Mouse (Mus musculus) kidney, adult 18-20 months (tissue): Measurements from ENCODE around the gene Uqcr10.
"Not testable (repeated sequence)": the region's sequence is repeated elsewhere in the genome, so short reads cannot be mapped to it uniquely, and the experiment has no call there.

Source experiments
- DNase-seq: peaks from one replicate; pipeline ENCODE4 v3.0.0; 2021

Gene Uqcr10

DNA sequence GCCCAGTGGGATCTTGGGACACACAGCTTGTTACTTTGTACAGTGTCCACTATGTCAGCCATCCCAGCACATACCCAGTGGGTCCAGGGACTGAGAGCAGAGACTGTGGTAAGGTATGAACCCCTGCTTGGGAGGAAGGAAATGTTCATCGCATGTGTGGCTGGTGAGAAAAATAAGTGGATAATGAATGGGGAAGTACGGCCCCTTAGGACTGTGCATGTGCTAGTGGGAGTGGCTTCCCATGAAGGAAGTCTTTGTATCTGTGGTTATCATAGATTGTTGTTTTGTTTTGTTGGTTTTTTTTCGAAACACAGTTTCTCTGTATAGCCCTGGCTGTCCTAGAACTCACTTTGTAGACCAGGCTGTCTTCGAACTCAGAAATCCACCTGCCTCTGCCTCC is 10.6 kb upstream of the Uqcr10 start:
- no peak for DNase-seq

DNA sequence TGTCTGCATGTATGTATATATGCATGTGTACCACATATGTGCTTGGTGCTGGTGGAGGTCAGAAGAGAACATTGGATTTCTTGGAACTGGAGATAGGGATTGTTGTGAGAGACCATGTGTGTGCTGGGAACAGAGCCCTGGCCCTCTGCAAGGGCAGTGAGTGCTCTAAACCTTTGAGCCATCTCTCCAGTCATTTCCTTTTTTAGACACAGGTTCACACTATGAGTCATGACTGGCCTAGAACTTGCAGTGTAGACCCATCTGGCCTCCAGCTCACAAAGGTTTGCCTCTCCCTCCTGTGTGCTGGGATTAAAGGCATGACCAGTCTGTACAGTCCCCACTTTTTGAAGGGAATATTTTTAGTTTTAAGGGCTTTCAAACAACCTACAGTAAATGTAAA is 8.7 kb upstream of the Uqcr10 start:
- no peak for DNase-seq

DNA sequence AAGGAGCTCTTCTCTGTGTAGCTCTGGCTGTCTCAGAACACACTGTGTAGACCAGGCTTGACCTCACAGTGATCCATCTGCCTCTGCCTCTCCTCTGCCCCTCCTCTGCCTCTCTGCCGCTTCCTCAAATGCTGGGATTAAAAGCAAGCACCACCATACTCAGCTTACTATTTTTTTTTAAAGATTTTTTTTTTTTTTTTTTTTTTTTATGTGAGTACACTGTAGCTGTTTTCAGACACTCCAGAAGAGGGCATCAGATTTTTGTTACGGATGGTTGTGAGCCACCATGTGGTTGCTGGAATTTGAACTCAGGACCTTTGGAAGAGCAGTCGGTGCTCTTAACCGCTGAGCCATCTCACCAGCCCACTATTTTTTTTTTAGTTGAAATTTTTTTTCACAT is 6.0 kb upstream of the Uqcr10 start:
- DNase-seq, result not testable (repeated sequence)

DNA sequence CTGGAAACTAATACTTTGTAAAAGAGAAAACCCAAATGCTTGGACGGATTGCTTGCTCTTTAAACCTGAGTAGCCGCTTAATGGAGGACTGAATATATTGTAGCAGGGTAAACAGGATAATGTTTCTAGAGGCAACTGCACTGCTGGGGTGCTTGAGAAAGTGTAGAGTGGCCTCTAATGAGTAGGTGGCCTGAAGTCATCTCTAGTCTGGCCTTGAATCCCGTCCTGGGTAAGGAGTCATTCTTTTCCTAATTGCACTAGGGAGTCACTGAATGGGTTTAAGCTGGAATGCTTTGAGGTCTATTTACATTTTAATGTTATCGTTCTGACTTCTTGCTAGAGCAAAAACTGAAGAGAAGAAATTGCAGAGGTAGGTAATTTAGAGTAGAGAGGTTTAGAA is 1.0 kb upstream of the Uqcr10 start:
- DNase-seq, result no peak

DNA sequence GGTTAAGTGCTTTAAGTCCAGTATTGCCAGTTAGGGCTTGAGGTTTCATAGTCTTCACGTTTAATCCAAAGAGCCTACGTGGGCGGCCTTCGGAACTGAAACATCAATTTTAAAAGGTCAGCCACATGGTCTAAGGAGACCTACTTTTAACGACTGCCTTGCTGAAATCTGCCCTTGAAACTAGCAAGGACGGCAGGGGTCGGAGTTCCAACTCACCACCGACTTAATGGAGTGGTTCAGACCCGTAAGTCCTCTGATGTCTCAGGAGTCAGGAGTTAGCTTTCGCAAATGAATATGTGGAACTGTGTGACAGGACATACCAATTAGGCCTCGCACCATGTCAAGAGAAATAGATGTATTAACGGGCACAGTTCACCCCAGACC is 462 bp downstream of the Uqcr10 start:
- no peak for DNase-seq

DNA sequence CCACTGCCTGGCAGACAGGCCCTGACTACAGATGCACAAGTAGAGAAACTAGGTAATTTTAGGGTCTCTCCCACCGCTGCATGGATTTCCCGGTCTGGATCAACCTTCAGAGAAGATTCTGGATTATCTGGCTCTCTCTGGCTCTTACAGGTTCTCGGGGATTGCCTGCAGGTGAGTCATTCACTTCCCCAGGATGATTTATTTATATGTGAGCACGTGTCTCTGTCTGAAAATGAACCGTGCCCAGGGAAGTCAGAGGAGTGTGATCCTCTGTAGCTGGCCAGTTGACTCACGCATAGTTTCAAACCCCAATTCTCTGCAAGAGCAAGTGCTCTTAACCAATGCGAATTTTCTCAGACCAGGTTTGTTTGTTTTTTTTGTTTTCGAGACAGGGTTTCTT is 3.4 kb downstream of the Uqcr10 start:
- DNase-seq, result no peak

DNA sequence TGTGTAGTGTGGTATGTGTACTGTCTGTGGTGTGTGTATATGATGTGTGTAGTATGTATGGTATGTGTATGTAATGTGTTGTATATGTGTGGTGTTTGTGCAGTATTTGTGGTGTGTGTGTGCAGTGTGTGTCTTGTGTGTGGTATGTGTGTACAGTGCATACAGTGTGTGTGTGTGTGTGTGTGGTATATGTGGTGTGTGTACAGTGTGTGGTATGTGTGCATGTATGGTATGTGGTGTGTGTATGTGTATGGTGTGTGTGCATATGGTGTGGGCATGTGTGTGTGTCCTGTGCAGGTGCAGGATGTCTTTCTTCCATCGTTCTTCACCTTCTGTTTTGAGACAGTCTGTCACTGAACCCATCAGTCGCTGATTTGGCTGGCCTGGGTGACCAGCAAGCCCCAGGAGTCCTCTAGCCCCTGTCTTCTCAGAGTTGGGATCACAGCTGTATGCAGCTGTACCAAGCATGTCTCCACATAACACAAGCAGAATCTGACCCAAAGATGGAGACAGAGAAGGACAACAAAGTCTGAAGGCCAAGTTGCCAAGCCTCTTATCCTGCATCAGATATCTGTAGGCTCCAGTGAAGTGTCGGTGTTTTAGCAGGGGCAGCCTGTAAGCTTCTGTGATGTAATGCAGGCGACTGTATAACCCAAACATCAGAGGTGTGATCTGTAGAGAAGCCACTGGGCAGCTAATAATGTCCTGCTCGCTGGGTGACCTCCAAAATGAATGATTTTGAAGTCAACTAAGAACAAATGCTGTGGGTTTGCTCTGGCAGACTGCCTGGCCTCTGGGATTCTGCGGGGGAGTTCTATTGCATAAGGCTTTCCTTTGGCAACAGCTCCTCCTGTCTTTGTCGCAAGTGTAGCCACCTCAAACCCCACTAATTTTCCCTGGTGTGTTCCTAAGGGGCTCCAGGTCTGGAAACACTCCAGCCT is 6.8 kb downstream of the Uqcr10 start:
- DNase-seq, result peak; percentile 39

DNA sequence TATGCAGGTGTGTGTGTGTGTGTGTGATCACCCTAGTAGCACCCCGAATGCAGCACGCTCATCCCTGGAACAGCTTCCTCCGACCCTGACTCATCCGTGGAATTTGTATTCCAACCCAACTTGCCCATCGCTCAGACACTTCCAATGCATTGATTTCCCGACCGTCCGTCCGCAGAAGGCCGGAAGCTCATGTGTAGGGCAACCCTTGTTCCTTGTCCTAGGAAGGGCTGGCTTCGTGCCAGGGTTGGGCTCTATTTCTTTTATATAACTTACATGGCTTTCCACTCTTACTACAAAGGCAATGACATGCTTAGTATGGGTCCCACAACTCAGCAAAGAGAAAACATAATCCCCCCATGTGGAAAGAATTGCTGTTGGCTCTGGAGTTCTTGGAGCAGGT is 12.0 kb downstream of the Uqcr10 start:
- DNase-seq, result no peak

DNA sequence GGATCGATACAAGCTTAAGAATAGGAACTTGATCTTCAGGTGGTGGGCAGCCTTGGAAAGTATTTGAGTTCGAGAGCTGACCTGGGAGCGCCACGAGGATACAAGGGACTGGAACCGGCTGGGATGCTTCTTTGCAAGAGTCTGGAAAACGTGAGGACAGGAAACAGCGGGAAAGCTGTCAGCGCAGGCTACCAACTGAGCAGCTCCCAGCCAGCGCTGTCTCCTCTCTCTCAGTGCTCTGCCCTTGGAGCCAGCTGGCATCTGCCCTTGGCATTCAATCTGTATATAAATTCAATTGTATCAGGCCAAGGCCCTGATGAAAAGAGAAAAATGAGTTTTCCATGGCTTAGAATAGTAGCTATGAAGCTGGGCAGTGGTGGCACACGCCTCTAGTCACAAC is 12.9 kb downstream of the Uqcr10 start:
- no peak for DNase-seq

DNA sequence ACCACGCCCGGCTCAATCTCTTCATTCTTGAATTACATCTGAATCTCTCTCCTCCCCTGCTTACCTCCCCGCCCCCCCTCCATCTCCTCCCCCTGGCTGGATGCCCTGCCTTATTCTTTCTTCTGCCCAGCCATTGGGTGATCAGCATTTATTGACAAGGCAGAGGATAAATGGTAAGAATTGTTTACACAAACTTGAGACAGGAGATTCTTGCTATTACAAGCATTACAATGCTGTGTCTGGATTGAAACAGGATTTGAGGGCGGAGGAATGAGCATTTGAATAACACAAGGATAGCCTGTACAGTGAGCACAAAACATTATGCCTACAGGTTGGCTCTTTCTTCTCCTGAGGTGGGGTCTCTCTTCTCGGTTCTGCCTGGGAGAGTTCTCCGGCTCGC is 13.8 kb downstream of the Uqcr10 start:
- DNase-seq, result no peak

DNA sequence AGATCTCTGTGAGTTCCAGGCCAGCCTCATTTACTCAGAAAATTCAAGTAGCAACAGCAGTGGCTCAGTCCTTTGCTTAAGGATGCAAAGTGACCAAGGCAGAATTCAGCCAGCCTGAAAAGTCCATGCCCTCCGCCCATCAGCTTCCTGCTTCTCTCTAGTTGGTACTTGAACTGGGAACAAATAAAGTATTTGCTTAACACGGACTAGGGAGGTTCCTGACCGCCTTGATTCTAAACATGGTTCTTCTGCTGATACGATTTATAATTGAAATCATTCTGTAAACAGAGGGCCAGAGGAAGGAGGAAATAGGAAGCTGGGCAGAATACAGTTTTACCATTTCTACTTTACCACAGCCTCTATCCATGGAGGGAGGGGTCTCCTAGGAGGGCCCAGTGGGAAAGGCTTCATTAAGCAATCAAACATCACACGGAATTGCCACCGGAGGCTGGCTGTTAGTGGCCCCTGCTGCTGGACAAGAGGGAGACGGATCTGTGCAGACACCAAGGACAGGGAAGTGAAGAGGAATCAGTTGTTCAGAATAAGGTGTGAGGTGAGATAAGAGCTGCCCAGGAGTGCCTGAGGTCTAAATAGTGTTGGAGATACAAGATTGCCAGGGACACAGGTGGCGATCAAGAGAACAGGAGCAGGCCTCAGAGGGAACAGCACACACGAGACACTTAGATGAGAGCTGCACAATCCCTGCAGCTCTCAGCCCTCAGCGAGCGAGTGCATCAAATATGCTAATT is 15.3 kb downstream of the Uqcr10 start:
- DNase-seq, result no peak

DNA sequence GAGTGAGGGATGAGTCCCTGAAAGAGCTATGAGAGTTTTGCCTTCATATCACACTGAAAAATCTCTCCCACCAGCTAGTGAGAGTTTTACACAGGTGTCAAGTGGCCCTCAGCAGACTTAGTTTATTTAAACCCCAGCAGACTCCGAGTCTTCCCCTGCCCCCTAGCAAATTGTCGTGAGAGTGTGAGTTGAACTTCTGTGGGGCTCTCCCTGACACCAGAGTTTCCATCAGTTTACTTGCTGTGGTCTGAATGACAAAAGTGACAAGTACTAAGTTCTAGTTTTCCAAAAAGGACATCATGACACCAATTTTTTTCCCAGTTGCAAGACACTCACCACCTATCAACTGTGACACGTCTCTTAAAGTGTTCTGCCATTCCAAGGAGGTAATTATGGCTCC is 16.3 kb downstream of the Uqcr10 start:
- no peak for DNase-seq

DNA sequence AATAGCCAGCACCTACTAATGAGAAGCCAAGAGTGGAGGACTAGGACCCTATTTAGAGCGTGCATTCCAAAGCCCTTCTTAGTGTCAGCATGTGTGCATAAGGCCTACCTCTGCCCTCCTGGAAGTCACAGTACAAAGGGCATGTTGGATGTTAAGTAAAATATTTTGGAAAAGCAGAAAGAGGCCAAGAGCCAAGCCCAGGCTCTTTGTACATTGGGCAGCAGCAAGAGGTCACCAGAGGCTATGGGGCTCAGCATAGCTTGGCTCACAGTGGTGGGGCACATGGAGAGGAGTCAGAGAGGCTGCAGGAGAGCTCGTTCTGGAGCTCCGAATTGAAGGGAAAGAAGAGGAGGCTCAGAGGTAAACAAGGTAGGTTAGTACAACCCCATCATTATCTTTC is 17.1 kb downstream of the Uqcr10 start:
- DNase-seq, result no peak

DNA sequence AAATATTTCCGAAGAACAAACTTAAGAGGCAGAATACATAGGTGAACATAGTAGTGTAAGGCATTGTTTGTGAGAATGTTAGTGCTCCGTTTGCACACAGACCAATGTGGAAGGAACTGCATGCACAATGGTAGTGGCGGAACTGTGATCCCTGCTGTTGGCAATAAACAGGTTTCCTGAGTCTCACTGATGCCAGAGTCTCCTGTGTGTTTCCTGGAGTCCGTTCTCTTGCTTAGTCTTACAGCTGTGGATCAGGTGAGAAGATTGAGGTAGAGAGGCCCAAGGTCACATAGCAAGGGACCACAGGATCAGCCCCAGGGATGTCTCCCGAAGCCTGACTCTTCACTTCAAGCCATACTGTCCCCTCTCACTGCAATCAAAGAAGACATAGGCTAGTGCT is 18.6 kb downstream of the Uqcr10 start:
- DNase-seq, result no peak

DNA sequence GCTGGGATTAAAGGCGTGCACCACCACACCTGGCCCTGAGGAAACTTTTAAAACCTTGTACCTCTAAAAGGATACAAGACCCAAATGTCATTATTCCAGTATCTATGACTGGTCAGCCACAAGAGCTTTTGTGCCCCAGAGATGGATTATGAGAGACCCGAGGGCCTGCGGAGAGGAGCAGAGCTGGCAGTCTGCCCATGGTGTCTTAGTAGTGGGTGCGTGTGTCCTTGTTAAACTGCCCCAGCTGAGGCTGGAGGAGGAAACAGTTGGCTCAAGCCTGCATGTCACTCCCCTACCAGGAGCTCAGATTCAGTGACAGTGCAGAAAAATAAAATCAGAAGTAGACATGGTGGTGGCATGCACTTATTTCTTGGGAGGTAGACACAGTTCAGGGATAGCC is 19.1 kb downstream of the Uqcr10 start:
- no peak for DNase-seq

DNA sequence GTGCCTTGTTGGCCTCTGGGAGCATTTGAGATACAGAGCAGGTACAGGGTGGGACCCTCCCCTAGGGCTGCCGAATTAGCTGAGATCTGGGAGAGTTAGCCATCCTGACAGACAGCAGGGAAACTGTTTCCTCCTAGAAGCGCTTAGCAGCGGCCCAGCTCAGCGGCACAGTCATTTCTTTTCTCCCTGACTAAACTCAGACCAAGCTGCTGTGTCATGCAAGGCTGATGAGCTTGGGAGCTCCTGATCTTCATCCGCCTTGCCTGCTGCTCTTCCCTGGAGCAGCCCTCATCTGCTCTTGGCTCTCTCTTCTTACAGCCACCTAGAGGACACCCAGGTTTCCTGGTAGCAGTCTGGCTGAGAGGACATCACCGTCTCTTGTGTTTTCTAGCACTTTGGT is 20.0 kb downstream of the Uqcr10 start:
- DNase-seq, result no peak

DNA sequence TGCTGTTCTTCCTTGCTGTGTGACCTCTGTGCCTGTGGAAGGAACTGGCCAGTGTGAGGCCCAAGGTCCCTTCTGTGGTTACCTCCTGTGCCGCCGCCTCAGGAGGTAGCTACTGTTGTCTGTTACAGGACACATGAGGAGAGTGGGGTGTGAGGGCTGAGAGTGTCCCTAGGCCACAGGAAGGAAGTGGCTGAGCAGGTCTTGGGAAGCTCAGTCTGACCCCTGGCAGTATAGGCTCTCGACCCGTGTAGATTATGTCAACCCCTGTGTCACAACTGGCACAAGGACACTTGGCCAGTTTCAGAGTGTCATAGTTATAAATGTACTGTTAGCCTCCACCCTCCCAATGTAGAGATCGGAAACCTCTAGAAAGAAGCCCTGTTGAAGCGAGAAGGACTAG is 20.6 kb downstream of the Uqcr10 start:
- no peak for DNase-seq

DNA sequence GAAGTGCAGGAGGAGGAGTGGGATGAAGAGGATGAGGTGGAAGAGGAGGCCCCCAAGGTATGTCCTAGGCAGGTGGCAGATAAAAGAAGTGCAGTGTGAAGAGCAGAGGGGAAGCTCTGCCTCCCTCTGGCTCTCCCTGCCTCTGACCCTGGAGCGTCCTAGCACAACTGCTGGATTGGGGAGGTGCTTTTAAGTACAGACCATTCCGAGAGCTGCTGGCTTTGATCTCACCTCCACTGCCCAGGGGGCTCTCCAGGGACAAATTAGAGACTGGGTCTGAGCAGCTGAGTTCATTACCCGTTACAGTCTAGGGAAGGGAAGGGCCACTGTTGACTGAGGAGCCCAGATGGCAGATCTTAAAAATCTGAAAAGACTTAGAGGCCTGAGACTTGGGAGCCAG is 24.0 kb downstream of the Uqcr10 start:
- DNase-seq, result no peak

DNA sequence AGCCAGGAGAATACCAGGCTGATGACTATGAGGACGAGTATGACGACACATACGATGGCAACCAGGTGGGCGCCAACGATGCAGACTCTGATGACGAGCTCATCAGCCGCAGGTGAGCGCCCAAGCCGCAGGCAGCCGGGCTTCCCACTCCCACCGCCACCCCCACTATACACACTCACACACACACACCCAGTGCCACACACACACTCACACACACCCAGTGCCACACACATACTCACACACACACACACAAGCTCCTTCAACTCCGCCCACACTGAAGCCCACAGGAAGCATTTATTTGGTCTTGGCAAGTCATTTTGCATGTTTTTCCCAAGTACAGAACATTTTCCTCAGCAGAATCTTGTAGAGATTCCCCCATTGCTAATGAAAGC is 24.7 kb downstream of the Uqcr10 start:
- DNase-seq, result no peak

DNA sequence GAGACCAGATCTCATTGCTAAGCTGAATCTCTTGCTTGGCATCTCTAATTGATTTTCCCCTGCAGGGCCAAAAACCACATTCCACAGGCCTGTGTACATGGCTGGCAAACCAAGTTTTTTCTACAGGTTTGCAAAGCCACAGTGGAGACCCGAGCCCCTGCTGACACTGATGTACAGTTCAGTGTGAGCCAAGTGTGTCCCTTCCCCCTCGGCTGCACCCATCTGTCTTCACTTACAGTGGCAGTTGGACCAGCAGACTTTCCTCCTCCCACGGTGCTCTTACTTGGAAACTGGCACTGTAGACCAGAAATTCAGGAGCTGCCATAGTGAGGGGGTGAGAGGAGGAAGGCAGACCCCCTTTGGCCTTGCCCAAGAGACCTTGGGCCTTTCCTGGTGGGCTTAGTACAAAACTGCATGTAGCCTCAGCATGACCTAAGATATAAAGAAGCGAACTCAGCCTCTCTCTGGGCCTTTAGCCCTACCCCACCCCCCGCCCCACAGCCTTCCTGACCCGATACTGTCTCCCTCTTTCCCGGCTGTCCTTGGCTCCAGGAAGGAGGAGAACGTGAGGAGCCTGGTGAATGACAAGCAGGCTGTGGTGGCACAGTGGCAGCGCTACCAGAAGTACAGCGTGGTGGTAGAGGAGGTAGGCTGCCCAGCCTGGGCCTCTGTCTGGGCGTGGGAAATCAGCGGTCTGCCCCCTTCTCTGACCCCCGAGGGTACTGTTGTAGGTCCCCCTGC is 25.3 kb downstream of the Uqcr10 start:
- DNase-seq, result no peak

DNA sequence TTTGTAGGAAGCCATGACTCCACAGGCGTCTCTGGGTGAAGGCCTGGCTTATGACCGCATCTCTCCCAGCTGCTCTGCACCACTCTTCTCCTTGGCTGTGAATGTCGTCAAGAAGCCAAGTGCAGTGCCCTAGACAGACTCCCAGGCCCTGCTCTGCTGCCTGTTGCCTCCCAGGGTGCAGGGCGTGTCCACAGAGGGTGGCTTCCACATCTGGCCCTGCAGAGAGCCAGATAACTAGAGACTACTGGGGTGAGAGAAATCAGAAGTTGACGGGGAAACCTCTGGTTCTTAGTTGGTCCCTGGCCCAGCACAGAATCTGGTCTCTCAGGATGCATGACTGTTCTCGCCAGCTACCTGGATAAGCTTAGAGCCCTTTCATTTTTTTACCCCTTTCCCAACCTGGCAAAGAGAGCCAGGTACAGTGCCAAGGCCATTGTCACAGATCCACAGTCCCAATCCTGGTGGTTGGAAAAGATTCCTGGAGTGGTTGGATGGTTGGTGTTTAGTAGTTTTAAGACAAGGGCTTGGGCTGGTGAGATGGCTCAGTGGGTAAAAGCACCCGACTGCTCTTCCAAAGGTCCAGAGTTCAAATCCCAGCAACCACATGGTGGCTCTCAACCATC is 26.8 kb downstream of the Uqcr10 start:
- DNase-seq, result no peak

DNA sequence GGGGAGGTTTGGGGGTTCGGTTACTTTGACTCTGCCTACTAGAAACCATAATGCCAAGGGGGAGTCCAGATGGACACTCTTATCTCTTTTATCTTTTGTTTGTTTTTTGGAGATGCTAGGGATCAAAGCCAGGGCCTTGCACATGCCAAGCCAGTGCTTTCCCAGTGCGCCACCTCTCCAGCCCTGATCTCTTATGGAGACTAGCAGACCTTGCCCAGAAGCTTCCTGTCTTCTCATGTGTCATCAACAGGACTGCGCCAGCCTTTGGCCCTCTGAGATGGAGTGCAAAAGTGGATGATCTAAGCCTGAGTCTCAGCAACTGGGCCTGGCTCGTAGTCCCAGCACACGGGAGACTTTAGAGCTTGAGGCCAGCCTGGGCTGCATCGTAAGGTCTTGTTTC is 28.4 kb downstream of the Uqcr10 start:
- no peak for DNase-seq

DNA sequence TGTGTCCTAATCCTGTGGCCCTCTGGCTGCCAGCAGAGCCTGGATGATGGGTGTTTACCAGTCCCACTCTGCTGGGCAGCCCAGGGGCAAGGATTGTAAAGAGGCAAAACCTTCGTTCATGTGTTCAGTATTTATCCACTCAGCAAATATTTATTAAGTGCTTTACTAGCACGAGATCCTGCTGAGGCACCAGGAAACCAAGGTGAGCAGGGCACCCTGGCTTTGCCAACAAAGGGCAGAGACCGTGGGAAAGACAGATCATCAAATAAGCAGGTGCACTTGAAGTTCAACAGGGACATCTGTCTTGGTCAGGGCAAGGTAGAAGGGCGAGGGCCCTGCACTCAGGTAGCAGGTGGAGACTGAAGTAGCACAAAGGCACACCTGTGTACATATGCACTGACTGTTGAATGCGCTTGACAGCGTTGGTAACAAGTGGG is 29.0 kb downstream of the Uqcr10 start:
- DNase-seq, result no peak
